Mouse (Mus musculus) lung, embryonic 14.5 days (tissue): ENCODE data around the gene Zbtb41. TPM values are rescaled to one million over a fixed set of nuclear protein-coding genes. Genes with fewer than 3 reads are reported as not detected.
"Not testable (repeated sequence)": the region's sequence is repeated elsewhere in the genome, so short reads cannot be mapped to it uniquely, and the experiment has no call there.

ENCODE experiments used
- ATAC-seq: fragments of 200-750 bp; cut with Nextera tagmentation; 2 replicates; pipeline ENCODE4 v1.8.0; 2017; ENCODE audit warnings: mild to moderate bottlenecking, moderate TSS enrichment, moderate library complexity; ENCODE audit not compliant: insufficient read depth
- DNase-seq: peaks from one replicate; pipeline ENCODE4 v3.0.0-alpha.2; 2015
- H3K27ac ChIP-seq: fragments of 300-500 bp; sonication (generic); 2 replicates; pipeline ENCODE4 v1.5.1; 2014; ENCODE audit warnings: low read depth, mild to moderate bottlenecking, moderate library complexity
- H3K27me3 ChIP-seq: fragments of 300-500 bp; sonication (generic); 2 replicates; pipeline ENCODE4 v1.6.1; 2014; ENCODE audit warnings: low read length, control low read depth; ENCODE audit not compliant: insufficient read depth
- H3K36me3 ChIP-seq: fragments of 300-500 bp; sonication (generic); 2 replicates; pipeline ENCODE4 v1.6.1; 2014; ENCODE audit warnings: control low read depth; ENCODE audit not compliant: insufficient read depth
- H3K4me1 ChIP-seq: fragments of 300-500 bp; sonication (generic); 2 replicates; pipeline ENCODE4 v1.6.1; 2014; ENCODE audit warnings: antibody characterized with exemption, control low read depth; ENCODE audit not compliant: insufficient read depth
- H3K4me2 ChIP-seq: fragments of 300-500 bp; sonication (generic); 2 replicates; pipeline ENCODE4 v1.6.1; 2014; ENCODE audit warnings: mild to moderate bottlenecking
- H3K4me3 ChIP-seq: fragments of 300-500 bp; sonication (generic); 2 replicates; pipeline ENCODE4 v1.5.1; 2014; ENCODE audit warnings: low read depth, low read length
- H3K9ac ChIP-seq: fragments of 300-500 bp; sonication (generic); 2 replicates; pipeline ENCODE4 v1.6.1; 2014
- H3K9me3 ChIP-seq: fragments of 300-500 bp; sonication (generic); 2 replicates; pipeline ENCODE4 v1.6.1; 2016; ENCODE audit warnings: low read depth, low read length, control low read depth
- CTCF ChIP-seq: IDR thresholded peaks from 2 replicates; pipeline ENCODE4 v1.5.1; 2016; ENCODE audit warnings: antibody characterized with exemption, low read depth
- WGBS: fragments of 180-500 bp; shearing (Covaris S2); extraction: QIAGEN DNeasy Blood & Tissue Kit; methylation state at CpG from one replicate; pipeline ENCODE4 v1.1.7; 2014; 5-methylcytosine and 5-hydroxymethylcytosine counted together
- polyA plus RNA-seq: library from polyadenylated mRNA; unstranded; fragments of >200 nt; fragmentation: Nextera tagmentation; extraction: Ambion mirVana; gene quantifications from 2 replicates; pipeline ENCODE4 v1.2.1, GENCODE M21; 2014

Zbtb41 gene
- polyA plus RNA-seq, 1 experiment from 2014 or later: 14.4 TPM

DNA sequence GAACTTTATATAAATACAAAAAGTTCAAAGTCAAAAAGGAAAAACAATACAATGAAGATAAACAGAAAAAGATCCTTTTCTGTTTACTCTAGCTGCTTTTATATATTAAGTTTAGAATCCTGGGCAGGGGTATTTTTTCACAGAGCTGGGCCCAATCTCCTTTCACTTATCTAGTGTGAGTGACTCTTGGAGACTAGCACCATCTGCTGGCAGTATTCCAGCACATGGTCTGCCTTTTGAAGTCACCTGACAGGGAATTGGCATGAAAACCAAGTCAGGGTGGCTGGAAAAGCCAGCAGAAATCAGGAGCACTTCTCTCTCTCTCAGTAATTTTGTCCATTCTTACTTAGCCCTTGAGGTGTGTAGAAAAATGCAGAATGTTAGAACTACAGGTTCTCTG lies 16.3 kb downstream of the Zbtb41 start:
- Histone ChIP-seq H3K36me3 (peaks cover 62% of the 10 kb centered on the region), H3K4me1 (no peaks in the 10 kb centered on the region), H3K9me3 (no peaks in the 10 kb centered on the region), H3K27me3 (no peaks in the 10 kb centered on the region), H3K4me3 (no peak overlapping the region), H3K9ac (no peak overlapping the region), H3K4me2 (no peak overlapping the region), H3K27ac (no peak overlapping the region)
- peak; percentile 36 for TF ChIP-seq CTCF
- peak; percentile 70 for DNase-seq
- ATAC-seq: no peak

DNA sequence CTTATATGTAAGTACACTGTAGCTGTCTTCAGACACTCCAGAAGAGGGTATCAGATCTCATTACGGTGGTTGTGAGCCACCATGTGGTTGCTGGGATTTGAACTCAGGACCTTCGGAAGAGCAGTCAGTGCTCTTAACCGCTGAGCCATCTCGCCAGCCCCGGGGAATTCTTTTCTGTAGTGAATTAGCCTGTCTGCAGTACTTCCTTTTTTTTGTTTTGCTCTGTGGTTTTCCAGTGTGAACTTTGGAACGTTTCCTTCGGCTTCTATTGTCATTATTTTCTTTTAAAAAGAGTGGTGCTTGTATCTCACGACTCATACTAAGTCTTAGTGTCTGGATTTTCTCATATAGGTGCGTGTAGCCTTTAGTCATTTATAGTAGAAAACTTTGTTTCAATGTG lies 21.0 kb downstream of the Zbtb41 start:
- H3K36me3 ChIP-seq: peaks cover 53% of the 10 kb centered on the region
- 86% methylated on average over 9 of the region's 9 CpGs for WGBS
- not testable (repeated sequence) for H3K4me1 ChIP-seq, H3K9ac ChIP-seq, H3K27me3 ChIP-seq, H3K27ac ChIP-seq, H3K4me2 ChIP-seq, H3K9me3 ChIP-seq, ATAC-seq, H3K4me3 ChIP-seq, DNase-seq

DNA sequence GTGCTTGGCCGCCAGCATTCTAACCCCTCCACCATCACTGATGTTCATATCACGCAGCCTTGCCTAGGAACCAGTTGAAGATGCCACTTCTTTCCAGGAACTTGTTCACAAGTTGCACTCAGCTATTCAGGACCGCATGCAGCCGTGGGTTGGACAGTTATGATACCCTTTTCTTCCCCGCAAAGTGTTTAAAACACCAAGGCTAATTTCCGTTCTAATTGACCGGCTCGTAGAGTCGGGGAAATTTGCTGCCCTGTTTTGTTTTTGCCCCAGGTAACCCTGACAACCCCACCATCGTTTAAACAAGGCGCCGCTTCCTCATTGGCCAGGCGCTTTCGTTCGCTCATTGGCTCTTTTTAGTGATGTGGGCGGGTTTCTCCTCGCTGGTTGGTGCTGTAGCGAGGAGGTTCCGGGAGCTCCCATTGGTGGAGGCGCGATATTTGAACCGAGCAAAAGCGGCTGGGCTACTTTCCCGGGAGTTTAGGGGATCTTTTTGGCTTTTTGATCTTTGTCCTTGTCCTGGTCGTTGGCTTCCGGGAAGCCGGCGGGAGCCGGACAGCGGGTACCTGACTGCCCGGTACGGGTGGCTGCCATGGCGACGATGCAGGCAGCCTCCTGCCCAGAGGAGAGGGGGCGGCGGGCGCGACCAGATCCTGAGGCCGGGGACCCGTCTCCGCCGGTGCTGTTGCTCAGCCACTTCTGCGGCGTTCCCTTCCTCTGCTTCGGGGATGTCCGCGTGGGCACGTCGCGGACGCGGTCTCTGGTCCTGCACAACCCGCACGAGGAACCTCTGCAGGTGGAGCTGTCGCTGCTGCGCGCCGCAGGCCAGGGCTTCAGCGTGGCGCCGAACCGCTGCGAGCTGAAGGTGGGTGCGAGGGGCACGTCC lies 32.5 kb downstream of the Zbtb41 start, which contains the start of gene Aspm:
Gene Aspm, plus strand, starts transcription at position 433 of the 886 bp plus-strand sequence.
- peak within 1 kb of the TSS; percentile 80 for H3K27ac ChIP-seq
- H3K4me3 ChIP-seq: peak within 1 kb of the TSS; percentile 91
- H3K9ac ChIP-seq: peak within 1 kb of the TSS; percentile 77
- no peak for TF ChIP-seq CTCF
- peaks cover 22% of the 10 kb centered on the region for H3K36me3 ChIP-seq
- peak; percentile 97 for DNase-seq
- H3K4me2 ChIP-seq: peak within 1 kb of the TSS; percentile 80
- peak; percentile 99 for ATAC-seq
- under 1% methylated on average over 65 of the region's 65 CpGs for WGBS
- H3K27me3 ChIP-seq: no peaks in the 10 kb centered on the region
- no peaks in the 10 kb centered on the region for H3K9me3 ChIP-seq
- no peaks in the 10 kb centered on the region; the same call in 1 of the 2 replicates for H3K4me1 ChIP-seq

DNA sequence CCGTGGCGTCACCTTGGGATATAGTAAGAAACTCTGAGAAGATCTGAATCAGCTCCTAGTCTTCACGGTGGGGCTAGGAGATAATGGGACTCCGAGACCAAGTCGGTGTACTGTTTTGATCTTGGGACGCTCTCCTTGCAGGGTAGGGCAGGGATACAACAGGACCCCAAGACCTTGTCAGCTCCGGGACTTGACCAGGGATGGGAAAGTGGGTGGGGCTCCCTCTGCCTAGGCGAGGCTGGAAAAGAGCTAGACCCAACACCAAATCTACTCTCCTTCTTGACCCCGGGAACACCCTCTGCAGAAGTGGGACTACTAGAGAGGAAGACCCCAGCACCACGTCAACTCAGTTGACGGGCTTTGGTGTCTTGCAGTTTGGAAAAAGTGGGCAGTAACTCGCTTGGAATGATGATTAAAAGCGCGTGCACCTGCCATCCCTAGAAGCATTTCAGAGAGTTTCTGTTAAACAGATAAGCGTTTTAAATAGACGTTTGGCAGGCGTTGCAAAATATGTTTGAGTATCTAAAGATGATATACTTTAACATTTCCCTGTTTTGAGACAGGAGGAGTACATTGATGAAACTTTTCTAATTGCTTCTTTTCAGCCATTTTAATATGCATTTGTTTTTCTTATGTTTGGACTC lies 33.3 kb downstream of the Zbtb41 start:
- 1% methylated on average over 17 of the region's 17 CpGs for WGBS
- DNase-seq: peak; percentile 43

DNA sequence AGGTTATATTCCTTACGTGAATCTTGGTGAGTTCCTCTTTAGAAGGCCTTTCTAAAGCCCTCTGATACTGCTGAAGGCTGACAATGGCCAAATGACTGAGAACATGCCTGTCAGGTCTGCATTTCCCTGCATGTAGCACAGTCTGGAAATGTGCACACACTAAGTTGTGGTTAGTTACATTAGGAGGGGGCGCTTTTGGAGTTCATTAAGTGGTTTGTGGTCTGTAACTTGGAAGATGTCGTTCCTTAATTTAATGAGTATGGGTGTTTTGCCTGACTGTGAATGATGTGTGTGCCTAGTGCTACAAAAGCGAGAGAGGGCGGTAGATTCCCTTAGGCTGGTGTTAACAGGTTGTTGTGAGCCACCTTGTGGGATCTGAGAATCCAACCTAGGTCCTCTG lies 38.7 kb downstream of the Zbtb41 start:
- ATAC-seq (no peak), DNase-seq (no peak)
- Histone ChIP-seq H3K36me3 (peaks cover 63% of the 10 kb centered on the region), H3K4me2 (no peak overlapping the region), H3K9ac (no peak overlapping the region), H3K4me3 (no peak overlapping the region), H3K27ac (no peak overlapping the region), H3K4me1 (no peaks in the 10 kb centered on the region; the same call in 1 of the 2 replicates), H3K9me3 (no peaks in the 10 kb centered on the region), H3K27me3 (no peaks in the 10 kb centered on the region)
- TF ChIP-seq CTCF: no peak
- 89% methylated on average over 5 of the region's 5 CpGs for WGBS

More for the DNA sequence above, 33.3 kb downstream of the Zbtb41 start:
- Histone ChIP-seq H3K4me3 (peak overlapping the region; percentile 91), H3K4me2 (peak overlapping the region; percentile 80), H3K27me3 (no peaks in the 10 kb centered on the region), H3K36me3 (peaks cover 26% of the 10 kb centered on the region), H3K9ac (peak overlapping the region; percentile 77), H3K27ac (peak overlapping the region; percentile 80), H3K9me3 (no peaks in the 10 kb centered on the region), H3K4me1 (no peaks in the 10 kb centered on the region; the same call in 1 of the 2 replicates)
- ATAC-seq: peak; percentile 55; the same call in 1 of the 2 replicates
- TF ChIP-seq CTCF: no peak

DNA sequence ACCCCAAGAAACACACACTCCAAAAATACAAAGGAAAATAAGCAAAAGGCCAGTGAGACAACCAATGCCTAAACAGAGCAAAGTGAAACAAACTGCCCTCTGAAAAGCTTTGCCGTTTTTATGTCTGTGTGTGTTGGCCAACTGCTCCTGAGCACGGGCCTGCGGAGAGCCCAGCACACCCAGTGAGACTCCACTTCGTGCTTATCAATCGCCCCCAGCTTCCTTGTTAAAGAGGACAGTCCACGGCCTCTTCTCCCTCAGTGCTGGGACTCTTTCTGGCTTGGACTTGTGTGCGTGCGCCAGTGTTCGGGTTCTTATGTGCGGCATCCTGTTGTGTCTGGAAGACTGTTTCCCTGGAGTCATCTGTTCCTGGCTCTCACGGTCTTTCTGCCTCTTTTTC lies 43.8 kb downstream of the Zbtb41 start:
- Histone ChIP-seq H3K36me3 (peaks cover 74% of the 10 kb centered on the region), H3K4me2 (no peak overlapping the region), H3K27ac (no peak overlapping the region), H3K4me3 (no peak overlapping the region), H3K27me3 (no peaks in the 10 kb centered on the region), H3K9me3 (no peaks in the 10 kb centered on the region), H3K9ac (no peak overlapping the region), H3K4me1 (no peaks in the 10 kb centered on the region)
- no peak for ATAC-seq
- TF ChIP-seq CTCF: no peak
- 91% methylated on average over 11 of the region's 11 CpGs for WGBS
- DNase-seq: no peak

DNA sequence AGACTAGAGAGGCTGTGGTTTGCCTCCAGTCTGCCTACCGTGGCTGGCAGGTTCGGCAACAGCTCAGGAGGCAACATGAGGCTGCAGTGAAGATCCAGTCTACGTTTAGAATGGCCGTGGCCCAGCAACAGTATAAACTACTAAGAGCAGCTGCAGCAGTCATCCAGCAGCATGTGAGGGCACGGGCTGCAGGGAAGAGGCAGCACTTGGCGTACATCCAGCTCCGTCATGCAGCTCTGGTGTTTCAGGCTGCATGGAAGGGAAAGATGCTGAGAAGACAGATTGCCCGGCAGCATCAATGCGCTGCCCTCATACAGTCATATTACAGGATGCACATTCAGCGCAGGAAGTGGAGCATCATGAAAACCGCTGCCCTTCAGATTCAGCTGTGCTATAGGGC lies 56.8 kb downstream of the Zbtb41 start:
- Histone ChIP-seq H3K27ac (no peak overlapping the region), H3K27me3 (no peaks in the 10 kb centered on the region), H3K9ac (no peak overlapping the region), H3K36me3 (peaks cover 87% of the 10 kb centered on the region), H3K9me3 (no peaks in the 10 kb centered on the region), H3K4me3 (no peak overlapping the region), H3K4me2 (no peak overlapping the region), H3K4me1 (no peaks in the 10 kb centered on the region)
- TF ChIP-seq CTCF: no peak
- DNase-seq: no peak
- no peak for ATAC-seq
- 88% methylated on average over 11 of the region's 11 CpGs for WGBS
